Mouse (Mus musculus) lung, adult 18-20 months (tissue): ENCODE results near the gene Ttll3.

ENCODE experiments used
- DNase-seq, 2 experiments: peaks; one replicate each; pipeline ENCODE4 v3.0.0; 2022; ENCODE audit warnings: mixed read lengths in 2 of 2

The Ttll3 gene

DNA sequence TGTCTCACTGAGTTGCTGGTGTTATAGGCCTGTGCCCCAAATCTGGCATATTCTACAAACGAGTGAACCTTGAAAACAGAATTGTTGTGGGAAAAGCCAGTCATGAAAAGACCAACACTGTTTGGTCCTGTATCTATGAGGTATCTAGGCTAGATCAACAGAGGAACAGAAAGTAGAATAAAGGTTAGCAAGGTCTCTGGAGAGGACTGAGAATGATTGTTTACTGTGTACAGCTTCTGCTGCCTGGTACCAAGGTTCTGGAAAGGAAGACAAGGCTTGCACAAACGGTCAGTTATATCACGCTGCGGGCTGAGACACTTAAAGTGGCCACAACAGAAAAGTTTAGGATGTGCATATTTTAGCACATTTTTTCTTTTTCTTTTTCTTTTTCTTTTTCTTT, 37.6 kb downstream of the Ttll3 start:
- DNase-seq, result no peak

DNA sequence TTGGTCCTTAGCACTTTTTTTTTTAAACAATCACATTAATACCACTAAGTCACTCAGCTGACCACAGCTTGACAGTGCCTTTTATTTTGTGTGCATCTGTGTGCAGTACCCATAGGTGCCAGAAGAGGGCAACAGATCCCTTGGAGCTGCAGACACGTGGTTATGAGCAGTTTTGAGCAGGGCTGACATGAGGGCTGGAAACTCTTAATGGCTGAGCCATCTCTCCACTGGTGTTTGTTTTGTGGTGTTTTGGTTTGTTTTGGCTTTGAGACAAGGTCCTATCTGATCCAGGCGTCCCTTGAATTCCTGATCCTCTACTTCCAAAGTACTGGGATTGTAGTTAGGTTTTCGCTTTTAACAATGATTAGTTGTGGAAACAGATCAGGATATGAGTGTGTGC, 38.3 kb downstream of the Ttll3 start:
- peak in 1 of 2 experiments; percentile 49 for DNase-seq

DNA sequence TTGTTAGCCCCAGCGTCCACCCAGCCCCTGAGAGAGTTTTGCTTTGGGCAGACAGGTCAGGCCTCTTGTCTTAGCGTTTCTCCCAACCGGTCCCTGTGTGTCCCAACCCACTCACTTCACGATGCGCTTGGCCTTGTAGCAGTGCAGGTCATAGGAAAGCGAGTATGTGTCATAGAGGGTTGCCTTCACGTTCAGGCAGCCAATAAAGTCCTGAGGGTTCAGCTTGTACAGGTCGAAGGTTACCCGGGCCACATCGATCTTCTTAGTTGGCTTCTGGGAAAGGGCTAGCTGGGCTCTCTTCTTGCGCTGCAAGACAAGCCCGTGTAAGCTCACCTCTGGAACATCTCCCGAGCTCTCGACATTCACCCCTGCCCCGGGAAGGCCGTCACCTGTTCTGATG, 38.9 kb downstream of the Ttll3 start:
- DNase-seq, result no peak

DNA sequence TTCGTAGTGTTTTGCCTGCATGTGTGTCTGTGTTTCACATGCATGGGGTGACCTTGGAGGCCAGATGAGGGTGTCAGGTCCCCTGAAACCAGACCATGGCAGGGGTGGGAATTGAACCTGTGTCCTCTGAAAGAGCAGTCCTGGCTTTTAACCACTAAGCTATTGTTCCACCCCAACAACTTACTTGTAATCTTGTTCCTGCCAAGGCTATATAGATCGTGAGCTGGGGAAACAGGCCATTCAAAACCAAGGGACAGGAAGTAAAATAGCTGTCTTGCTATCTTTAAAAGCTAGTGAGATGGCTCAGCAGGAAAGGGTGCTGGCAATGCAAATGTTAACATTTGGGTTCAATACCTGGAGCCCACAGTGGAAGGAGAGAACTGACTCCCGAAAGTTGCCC, 40.9 kb downstream of the Ttll3 start:
- DNase-seq, result no peak

DNA sequence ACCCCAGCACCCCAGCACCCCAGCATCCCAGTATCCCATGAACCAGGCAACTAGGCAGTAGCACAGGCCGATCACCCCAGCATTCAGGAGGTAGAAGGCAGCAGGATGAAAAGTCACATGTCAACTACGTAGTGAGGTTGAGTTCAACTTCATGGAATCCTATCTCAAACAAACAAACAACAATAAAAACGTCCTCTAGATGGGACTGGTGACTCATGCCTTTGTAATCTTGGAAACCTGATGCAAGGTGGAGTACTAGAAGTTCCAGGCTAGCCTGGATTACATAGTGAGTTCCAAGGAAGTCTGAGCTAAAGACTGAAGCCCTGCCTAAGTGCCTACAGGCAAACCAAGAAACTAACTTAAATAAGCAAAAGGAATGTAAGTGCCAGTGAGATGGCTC, 41.8 kb downstream of the Ttll3 start:
- no peak for DNase-seq

DNA sequence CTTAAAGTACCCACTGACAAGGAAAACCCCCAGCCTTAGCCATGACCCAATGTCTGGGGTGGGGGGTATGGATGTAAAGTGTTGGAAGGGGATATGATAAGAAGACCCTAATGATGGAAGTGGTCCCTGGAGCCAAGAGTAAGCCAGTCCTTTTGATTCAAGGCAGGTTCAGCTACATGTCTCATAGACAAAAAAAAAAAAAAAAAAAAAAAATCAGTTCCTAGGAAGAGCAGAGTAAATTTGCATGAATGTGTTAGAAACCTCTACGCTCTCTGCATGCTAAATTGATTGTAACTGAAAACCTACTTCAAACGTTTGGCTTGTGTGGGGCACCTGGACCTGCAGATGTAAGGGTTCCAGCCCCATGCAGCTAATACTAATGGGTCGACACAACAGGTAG, 42.7 kb downstream of the Ttll3 start:
- no peak for DNase-seq

DNA sequence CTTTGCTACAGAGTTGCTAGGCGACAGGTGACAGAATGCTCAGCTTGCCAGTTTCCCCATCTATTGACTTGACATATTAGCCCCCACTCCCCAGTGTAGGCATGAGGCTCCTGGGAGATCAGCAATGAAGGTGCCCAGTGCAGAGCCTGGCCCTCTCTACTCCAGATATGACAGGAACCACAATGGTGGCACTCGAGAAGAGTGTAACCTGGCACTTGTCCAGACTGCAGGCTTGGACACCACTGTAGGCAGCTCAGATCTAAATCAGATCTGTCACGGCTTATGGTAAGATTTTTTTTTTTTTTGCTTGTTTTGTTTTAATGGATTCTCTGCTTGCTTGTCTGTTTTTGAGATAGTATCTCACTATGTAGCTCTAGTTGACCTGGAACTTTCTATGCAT, 44.6 kb downstream of the Ttll3 start:
- no peak for DNase-seq

DNA sequence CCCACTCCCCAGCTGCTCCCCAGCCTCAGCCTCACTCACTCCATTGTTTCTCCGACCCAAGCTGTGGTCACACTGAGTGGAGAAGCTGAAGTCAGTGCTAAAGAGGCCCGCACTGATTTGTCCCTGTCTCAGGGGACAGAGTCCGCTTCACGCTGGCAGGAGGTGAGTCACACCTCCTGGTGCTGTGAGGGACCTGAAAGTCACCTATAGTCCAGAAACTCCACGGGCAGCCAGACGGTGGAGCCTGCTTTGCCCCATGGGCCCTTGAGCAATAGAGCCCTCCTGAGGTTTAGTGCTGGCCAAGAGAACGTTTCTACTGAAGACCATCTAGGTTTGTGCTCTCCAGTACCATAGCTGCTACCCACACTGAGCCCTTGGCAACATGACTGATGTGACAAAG, 45.6 kb downstream of the Ttll3 start:
- DNase-seq, result no peak

DNA sequence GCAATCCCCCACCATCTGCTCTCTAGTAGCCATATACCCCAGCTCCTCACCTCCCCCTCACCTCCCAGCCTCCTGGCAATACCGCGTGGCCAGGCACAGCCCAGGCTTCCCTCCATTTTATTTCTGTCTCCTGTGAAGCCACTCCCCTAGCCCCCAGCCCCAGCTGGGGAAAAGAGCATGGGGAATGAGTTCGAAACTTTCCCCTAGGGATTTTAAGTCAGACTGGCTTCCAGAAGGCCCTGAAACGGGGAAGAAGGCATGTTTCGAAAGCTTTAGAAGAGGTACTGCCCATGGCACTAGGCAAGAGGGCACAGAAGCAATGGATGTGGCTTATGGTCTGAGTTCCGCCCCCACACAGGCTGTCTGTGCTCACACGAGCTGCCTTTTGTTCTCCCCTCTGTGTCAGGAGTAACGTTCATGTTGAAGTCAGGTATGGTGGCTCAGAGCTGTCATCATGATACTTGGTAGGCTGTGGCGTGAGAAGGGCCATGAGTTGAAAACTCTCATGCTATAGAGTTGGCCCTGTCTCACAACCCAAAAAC, 46.7 kb downstream of the Ttll3 start, which contains the start of gene Cidec:
Gene Cidec (minus strand): TSS at position 97 of the 542 bp plus-strand sequence.
- DNase-seq, result peak; percentile 35 to 41

DNA sequence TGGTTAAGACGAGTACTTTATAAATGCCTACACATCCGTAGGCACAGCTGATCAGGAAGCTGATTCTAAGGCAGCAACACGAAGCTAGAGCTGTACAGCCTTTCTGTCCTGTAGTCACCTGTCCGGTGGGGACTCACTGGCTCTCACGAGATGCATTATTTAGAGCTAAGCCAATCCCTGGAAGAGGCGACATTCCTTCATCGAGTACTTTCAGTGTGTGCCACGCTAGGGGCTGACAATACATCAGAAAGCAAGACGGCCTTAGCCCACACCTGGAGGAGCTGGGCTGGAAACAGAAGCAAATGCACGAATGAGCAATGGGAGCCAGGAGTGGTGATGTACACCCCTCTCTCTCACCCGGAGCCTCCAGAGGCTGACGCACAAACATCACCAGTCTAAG, 48.1 kb downstream of the Ttll3 start:
- DNase-seq, result no peak

DNA sequence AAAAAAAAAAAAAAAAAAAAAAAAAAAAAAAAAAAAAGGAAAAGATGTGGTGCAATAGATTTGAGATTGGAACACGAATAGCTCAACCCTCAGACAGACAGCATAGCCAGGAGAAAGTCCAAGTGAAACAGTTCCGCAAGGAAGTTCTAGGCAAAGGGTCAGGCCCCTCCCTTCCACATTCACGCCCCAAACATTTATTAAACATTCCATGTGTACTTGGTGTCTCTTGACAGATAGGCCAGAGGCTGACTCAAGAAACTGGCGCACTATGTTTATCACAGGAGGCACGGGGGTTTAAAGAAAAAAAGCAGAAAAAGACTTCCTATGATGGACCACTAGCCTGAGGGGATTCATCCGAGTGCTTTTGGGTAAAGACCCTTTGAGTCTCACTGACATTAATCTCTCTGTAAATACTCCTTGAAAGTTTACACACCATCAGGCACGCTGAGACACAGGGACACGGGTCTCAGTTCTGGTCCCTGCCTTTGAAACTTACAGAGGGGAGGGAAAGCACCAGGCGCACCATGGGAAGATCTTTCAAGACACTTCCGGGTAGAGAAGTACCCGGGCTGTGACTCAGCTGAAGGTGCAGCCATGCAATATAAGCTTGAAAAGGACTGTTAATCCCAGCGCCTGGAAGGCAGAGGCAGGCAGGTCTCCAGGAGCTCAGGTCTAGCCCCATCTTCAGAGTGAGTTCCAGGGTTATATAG, 49.8 kb downstream of the Ttll3 start:
- no peak for DNase-seq

DNA sequence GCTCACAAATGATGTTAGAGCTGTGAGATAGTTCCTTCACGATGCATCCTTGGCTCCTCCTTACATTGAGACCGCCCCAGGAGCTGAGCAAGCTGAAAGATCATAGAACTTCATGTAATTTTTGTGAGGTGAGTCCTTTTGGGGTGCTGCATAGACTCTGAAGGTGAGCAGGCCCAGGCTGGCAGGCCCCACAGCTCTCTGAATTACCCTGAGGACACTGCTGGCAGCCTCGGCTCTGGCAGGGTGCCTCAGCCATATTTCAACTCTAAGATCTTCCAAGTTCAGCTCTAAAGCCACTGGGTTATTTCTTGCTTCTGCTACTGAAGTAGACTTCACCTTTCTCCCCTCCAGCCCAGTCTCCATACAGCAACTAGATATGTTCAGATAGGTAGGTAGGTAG, 51.6 kb downstream of the Ttll3 start:
- no peak for DNase-seq

DNA sequence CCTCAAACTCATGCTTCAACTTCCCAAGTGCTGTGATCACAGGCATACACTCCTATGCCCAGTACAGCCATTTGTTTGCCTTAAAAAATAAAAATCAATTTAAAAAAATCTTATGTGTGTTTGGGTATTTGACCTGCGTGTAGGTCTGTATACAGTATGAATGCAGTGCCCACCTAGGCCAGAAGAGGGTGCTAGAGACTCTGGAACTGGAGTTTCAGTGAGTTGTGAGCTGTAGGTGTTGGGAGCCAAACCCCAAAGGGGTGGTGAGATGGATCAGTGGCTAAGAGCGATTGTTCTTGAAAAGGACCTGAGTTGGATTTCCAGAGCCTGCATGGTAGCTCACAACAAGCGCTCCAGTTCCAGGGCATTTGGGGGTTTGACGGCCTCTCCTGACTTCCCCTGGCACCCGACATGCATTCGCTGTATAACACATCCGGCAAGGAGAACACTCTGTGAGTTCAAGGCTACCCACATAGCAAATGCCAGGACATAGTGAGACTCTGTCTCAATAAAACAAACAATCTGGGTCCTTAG, 52.2 kb downstream of the Ttll3 start:
- peak; percentile 71 to 76 for DNase-seq

DNA sequence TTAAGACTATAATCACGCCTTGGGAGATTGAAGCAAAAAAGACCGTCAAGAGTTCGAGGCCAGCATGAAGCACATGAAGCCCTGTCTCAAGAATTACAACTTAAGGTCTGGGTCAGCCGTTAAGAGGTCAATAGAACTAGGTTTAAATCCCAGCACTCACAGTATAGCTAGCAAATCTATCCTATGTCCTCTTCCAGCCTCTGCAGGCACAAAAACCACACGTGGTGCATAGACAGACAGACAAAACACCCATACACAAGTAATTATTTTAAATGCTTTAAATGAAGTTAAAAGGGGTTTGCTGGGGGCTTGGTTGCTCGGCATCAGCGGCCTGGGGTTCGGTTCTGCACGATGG, 53.0 kb downstream of the Ttll3 start:
- DNase-seq, result no peak

DNA sequence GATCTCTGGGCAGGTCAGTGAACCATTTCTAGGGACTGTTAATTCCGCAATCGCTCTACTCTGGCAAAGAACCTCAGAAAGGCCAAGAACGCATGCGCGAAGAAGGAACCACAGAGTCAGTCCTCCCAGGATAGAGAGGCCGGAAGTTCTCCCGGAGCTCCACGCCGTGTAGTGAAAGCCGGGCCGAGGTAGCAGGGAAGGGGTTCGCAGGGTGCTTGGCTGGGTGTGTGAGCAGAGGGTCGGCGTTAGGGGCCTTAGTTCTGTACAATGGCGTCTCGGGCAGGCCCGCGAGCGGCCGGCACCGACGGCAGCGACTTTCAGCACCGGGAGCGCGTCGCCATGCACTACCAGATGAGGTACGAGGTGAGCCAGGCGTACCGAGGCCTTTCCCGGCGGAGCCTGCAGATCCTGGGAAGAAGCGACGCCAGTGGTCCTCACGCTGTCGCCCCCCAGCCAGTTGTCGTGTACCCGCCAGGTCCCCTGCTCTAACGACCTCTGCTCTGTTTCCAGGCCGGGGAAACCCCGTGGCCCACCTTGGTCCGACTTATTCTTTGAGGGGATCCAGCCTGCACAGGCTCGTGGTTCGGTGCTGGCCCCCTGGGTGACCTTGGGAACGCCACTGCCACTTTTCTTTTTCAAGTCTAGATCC, 53.5 kb downstream of the Ttll3 start, which contains the start of gene Jagn1:
Gene Jagn1 (plus strand): TSS at position 128 of the 649 bp plus-strand sequence.
- peak; percentile 92 to 95 for DNase-seq

DNA sequence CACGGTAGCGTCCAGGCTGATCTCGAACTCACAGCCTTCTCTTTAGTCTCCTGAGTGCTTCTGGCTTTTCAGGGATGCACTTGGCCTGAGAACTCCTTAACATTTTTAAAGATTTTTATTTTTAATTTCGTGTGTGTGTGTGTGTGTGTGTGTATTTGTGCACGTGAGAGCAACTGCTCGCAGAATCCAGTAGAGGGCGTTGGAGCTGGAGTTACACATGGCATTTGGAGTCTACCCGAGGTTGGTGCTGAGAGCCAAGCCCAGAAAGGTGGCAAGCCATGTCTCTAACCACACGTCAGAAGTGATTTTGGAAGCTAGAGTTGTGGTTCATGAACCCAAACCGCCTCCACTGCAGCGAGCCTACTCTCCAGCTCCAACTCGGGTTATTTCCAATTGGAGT, 54.0 kb downstream of the Ttll3 start:
- no peak for DNase-seq

DNA sequence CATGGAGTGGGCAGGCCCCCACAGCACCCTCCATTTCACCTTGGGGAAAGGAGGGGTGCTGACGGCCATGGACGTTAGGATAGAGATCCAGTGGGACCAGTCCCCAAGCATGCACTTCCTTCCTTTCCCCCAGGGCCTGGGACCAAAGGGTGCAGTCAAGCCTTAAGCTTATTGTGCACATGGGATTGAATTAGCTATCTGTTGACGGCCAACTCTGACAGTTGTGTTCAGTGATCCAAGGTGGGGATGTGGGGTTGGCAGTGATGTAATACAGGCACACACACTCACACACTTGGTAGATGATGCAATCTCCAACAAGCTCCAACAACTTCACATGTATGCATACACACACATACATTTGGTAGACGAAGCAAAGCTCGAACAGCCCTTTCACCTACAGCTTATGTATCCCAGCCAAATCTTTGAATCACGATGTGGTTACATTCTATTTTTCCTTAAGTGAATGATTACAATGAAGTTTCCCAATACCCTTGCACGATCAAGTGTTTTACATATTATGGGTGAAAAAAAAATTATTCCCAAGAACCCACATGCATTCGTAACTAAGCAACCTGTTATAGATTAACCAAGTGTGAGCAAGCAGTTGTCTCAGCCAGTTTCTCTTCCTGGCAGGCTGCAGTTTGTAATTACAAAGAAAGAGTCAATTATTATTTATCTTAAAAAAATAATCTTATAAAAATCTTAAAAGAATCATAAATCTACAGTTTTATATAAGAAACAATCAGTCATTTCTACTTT, 55.3 kb downstream of the Ttll3 start:
- DNase-seq, result no peak

DNA sequence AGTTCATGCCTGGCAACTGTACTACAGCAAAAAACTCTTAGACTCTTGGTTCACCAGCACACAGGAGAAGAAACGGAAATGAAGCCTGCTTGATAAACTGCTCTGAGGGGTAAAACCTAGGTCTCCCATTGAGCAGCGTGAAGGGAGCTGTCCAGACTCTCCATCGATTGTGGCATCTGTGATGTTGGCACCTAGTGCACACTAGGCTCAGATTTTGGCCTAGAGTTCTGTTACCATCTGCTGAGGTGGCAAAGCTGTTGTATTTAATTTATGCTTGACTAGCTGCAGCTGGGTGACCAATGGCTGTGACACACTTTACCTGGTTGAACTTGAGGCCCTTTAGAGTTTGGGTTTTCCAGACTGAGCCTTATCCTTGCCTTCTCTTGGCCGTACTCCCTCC, 58.6 kb downstream of the Ttll3 start:
- no peak for DNase-seq

DNA sequence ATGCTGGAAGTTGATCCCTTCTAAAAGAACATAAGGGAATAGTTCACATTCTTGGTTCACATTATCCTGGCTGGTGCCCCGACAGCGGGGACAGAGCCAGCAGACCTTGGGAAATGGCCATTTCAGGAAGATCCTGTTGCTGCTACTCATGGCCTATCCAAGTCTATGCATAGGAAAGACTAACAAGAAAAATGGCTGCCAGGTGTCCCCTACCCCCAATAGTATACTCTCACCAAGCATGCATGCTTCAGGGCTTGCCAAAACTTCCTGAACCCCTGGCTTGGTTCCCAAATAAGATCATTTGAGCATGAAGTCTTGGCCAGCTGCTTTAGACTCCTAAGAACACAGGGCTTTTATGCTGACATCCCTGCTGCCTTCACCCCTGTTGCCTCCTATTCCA, 62.8 kb downstream of the Ttll3 start:
- no peak for DNase-seq

DNA sequence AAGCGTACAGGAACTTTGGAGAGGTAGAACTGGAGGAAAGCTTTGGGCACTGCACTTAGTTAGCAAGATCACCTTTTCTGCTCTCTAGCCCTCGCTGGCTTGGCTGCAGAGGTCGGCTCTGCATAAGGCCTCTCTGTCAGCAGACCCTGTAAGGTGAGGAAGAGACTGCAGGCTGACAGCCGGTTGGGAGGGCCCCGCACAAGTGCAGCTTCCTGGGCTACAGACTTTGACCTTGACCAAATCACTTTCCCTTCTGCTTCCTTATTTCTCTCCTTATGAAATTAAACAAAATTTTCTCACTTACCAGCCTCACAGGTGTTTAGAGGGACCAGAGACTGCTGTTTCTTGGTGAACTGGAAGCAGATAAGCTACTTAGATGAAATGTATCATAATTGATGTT, 65.9 kb downstream of the Ttll3 start:
- DNase-seq, result no peak

DNA sequence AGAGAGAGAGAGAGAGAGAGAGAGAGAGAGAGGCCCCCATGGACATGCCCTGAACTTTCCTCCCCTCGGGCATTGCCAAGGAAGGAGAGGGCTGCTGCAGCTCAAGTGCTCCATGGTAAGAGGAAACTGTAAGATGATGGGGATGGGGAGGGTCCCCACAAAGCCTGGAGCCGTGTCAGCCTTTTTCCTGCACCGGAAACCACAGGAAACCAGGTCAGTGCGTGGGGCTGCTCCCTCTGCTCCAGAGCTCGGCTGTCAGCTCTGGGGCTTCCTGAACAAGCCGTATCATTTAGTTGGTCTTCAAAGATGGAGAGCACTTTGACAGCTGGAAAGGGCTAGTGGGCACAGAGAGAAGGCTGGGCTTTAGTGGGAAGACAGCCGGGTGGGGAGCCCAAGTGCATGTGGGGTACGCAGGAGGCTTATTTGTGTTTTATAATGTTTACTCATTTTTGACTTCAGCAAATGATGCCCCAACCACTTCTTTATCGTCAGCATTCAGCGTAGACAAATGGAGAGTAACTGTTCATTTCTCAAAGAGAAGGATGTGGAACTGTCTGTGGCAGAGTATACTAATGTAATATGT, 69.0 kb downstream of the Ttll3 start, which contains the start of gene Il17re:
Gene Il17re (plus strand): TSS at position 533 of the 583 bp plus-strand sequence.
- DNase-seq, result no peak

DNA sequence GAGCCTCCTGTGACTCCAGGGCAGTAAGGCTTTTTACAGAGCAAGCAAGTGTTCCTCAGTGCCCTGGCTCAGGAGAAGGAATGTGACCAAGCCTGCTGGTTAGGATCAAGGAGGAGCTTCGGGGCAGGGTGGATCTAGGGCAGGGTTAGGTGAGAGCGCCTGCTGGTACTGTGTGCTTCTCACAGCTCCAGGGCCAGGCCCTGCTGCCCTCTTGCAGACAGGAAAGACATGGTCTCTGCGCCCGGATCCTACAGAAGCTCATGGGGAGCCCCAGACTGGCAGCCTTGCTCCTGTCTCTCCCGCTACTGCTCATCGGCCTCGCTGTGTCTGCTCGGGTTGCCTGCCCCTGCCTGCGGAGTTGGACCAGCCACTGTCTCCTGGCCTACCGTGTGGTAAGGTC, 69.6 kb downstream of the Ttll3 start:
- DNase-seq, result peak; percentile 84 to 88

DNA sequence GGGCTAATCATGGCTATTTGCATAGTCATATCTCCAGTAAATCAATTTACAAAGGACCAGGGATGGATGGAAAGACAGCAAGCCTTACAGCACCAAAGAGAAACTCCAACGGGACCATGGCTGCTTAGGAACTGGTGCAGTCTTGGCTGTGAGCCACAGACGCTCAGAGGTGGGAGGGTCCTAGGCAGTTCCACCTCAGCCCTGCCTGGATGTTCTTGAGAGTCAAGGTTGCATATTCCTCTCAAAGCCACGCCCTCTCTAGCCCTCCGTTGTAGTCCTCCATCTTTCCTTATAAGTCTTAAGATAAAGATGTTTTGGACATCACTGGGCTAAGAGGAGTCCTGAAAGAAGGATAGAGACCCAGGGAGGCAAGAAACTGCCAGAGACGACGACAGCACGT, 75.0 kb downstream of the Ttll3 start:
- DNase-seq, result no peak
